Mouse (Mus musculus): ENCODE results near the gene Gm11273. TPM values are rescaled to one million over a fixed set of nuclear protein-coding genes. Genes with fewer than 3 reads are reported as not detected.
"Not testable (repeated sequence)": the region's sequence is repeated elsewhere in the genome, so short reads cannot be mapped to it uniquely, and the experiment has no call there.

Gene Gm11273
- 3.2 and 4.4 TPM in 2 replicates for polyA plus RNA-seq (2016; fragmentation: Nextera tagmentation; extraction: Ambion mirVana)

DNA sequence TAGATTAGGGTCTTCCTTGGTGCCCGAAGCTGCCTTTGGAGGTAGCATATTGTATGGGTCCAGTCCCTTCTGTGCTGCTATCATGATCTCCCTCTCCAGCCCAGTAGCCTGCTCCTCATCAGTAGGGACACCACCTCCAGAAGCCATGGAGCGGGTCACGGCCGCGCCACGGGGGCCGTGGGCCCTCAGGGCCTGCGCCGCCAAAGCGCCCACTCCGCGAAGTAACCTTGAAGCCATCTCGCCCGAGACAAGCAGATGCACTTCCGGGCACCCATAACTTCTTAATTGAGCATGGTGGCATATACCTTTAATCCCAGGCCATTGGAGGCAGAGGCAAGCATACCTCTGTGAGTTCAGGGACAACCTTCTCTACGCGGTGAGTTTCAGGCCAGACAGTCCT, at the start of gene Gm11273:
TSS of gene Gm11273 (minus strand) at position 237 of the 400 bp plus-strand sequence.
- not testable (repeated sequence) for H3K9me3 ChIP-seq; H3K4me2 ChIP-seq (replicated peaks); H3K4me3 ChIP-seq; H3K4me1 ChIP-seq; H3K27me3 ChIP-seq; ATAC-seq (ENCODE audit: low FRiP score, low read depth); H3K36me3 ChIP-seq; H3K27ac ChIP-seq (replicated peaks); H3K9ac ChIP-seq (replicated peaks)
- 94% methylated on average over 17 of the region's 17 CpGs for WGBS

DNA sequence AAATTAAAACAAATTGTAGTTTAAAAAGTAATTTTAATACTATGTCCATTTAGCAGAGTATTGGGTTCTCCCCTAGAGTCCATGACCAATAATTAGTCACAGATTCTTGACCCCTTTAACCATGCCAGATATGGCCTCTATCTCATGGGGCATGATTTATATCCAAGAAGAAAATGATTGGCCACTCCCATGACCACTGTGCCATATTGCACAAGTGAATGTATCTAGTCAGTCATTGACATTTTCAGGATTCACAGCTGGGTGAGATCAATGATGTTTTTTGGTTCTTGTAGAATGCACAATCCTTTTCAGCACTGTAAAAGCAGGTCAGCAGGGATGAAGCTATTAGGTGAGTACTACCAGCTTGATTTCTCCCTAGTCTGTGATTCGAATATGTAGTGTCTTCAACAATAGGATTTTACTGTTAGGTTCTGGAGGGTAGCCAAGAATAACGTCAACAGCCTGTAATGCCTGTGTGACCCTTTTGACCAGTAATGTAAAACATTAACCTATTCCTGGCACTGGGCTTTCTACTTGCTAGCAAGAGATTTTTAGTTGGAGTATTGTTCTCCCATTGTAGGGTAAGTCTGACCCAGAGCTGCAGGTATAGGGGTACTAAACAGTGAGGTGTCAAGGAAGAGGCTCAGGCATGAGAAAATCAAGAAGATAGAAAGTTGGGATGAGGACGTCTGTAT, 49.3 kb upstream of the Gm11273 start:
- H3K9ac ChIP-seq (replicated peaks): no peak overlapping the region
- H3K4me2 ChIP-seq (replicated peaks): no peak overlapping the region
- no peak overlapping the region for H3K27ac ChIP-seq (replicated peaks)
- no peak overlapping the region for H3K4me3 ChIP-seq
- ATAC-seq (ENCODE audit: low FRiP score, low read depth): no peak
- H3K27me3 ChIP-seq: no peaks in the 10 kb centered on the region
- WGBS: 68% methylated on average over 3 of the region's 3 CpGs
- no peaks in the 10 kb centered on the region for H3K36me3 ChIP-seq
- H3K9me3 ChIP-seq: no peaks in the 10 kb centered on the region
- no peaks in the 10 kb centered on the region for H3K4me1 ChIP-seq

DNA sequence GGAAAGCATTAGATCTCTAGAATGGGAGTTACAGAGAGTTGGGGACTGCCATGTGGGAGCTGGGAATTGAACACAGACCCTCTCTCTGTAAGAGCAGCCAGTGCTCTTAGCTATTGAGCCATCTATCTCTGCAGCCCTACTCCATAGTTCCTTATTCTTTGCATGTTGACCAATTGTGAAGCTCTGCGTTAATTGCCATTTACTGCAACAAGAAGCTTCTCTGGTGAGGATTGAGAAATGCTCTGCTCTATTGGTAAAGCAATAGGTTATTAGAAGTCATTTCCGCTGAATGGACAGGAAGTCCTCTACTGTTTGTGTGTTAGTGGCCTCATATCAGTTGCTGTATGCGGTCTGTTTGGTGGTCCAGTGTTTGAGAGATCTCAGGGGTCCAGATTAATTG, 48.3 kb upstream of the Gm11273 start:
- H3K27me3 ChIP-seq: no peaks in the 10 kb centered on the region

DNA sequence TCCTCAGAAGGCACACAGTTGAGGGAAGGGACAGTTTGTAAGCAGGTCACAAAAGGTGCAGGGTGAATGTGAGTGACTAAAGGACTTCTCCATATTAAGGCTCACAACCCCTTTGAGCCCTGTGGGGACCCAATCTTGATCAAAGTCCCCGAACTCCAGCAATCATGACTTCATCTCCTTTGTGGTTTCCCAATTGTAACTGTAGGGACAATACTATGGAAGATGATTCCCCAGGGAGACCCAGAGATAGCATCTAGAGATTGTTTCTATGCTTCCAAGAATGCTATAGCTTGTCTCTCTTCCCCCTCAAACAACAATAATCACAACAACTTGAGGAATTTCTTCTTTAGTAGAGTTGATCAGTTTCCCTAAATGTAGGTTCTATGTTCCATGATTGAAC, 41.5 kb upstream of the Gm11273 start, which contains the start of gene Olfr1366:
TSS of gene Olfr1366 (minus strand) at position 101 of the 400 bp plus-strand sequence.
- ATAC-seq (ENCODE audit: low FRiP score, low read depth): no peak
- no peaks in the 10 kb centered on the region for H3K4me1 ChIP-seq
- no peak within 1 kb of the TSS for H3K27ac ChIP-seq (replicated peaks)
- H3K9ac ChIP-seq (replicated peaks): no peak within 1 kb of the TSS
- 91% methylated on average over 1 of the region's 1 CpGs for WGBS
- 0 out of 2 replicates have a peak, but pooled peaks cover 3% of the 10 kb centered on the region for H3K27me3 ChIP-seq
- no peaks in the 10 kb centered on the region for H3K36me3 ChIP-seq
- no peaks in the 10 kb centered on the region for H3K9me3 ChIP-seq
- no peak within 1 kb of the TSS for H3K4me2 ChIP-seq (replicated peaks)
- no peak within 1 kb of the TSS for H3K4me3 ChIP-seq

More for the DNA sequence above, 48.3 kb upstream of the Gm11273 start:
- Histone ChIP-seq H3K4me1 (no peaks in the 10 kb centered on the region), H3K4me3 (no peak overlapping the region), H3K4me2 (replicated peaks) (no peak overlapping the region), H3K9ac (replicated peaks) (no peak overlapping the region), H3K36me3 (no peaks in the 10 kb centered on the region), H3K27ac (replicated peaks) (no peak overlapping the region), H3K9me3 (no peaks in the 10 kb centered on the region)
- ATAC-seq (ENCODE audit: low FRiP score, low read depth): no peak
- WGBS: 92% methylated on average over 3 of the region's 3 CpGs

DNA sequence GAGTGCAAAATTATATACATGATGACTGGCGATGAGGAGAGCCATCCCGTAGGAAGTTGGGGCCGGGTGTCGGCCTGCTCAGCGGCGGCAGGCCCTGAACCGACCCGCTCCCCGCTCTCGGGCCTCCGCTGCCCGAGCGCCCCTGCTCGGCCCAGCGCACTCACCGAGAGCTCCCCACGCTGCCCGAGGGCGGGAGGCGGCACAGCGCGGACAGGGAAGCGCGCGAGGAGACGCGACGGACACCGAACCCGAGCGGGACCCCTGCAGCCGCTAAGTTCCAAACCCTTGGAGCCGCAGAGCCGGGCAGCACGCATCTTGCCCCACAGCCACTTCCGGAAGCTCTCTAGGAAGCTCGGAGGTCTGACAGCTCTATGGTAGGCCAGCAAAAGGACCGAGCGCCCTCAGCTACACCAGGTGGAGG, 29.6 kb upstream of the Gm11273 start, which contains the start of gene Zkscan8:
TSS of gene Zkscan8 (minus strand) at position 340 of the 421 bp plus-strand sequence.
- ATAC-seq (ENCODE audit: low FRiP score, low read depth): peak; percentile 99
- peak within 1 kb of the TSS; percentile 93 for H3K27ac ChIP-seq (replicated peaks)
- WGBS: under 1% methylated on average over 39 of the region's 39 CpGs
- H3K4me2 ChIP-seq (replicated peaks): peak within 1 kb of the TSS; percentile 64
- H3K36me3 ChIP-seq: peaks cover 10% of the 10 kb centered on the region
- peaks cover 8% of the 10 kb centered on the region for H3K4me1 ChIP-seq
- H3K9ac ChIP-seq (replicated peaks): peak within 1 kb of the TSS; percentile 95
- peak within 1 kb of the TSS; percentile 93 for H3K4me3 ChIP-seq
- H3K9me3 ChIP-seq: no peaks in the 10 kb centered on the region
- H3K27me3 ChIP-seq: no peaks in the 10 kb centered on the region

DNA sequence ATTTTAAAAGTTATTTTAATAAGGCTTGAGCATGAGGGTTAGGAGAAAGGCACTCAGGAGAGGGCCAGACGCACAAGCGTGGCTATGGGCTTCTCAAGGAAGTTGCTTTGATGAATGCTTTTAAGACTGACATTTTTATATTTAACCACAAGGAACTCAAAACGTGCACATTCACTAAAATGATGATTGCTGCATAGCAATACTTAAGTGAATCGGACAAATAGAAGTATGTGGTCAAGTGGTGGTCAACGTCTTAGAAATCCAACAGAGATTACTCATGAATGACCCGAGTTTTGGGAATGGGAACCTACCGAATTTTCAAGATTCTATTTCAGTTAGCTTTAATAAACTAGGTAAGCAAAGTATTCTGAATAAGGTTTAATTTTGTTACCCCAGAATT, 28.9 kb upstream of the Gm11273 start:
- Histone ChIP-seq H3K4me2 (replicated peaks) (peak overlapping the region; percentile 52), H3K9me3 (no peaks in the 10 kb centered on the region), H3K27me3 (no peaks in the 10 kb centered on the region), H3K27ac (replicated peaks) (no peak overlapping the region), H3K36me3 (peaks cover 15% of the 10 kb centered on the region), H3K9ac (replicated peaks) (0 out of 2 replicates have a peak overlapping the region, but pooled peaks have one; percentile 11), H3K4me1 (peaks cover 8% of the 10 kb centered on the region), H3K4me3 (peak overlapping the region; percentile 26)
- 55% methylated on average over 7 of the region's 7 CpGs for WGBS
- ATAC-seq (ENCODE audit: low FRiP score, low read depth): no peak

DNA sequence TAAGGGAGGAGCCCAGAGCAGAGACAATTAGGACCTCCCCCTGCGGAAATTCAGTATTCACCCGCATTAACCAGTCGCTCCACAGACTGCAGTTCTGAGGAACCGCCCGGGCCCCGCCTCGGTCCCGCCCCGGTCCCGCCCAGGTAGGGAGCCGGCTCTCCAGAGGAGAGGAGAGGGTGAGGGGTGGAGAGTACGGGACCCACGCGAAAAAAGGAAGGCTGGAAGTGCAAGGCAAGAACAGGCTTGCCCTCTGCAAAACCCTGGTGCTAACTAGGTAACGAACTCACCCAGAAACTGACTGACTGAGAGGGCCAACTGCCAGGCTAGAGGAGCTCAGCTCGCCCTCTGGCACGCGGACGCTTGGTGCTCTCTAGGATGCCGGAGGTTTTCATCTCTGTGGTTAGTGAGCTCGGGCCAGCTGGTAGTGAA, 5.0 kb upstream of the Gm11273 start:
- WGBS: under 1% methylated on average over 21 of the region's 21 CpGs
- H3K36me3 ChIP-seq: no peaks in the 10 kb centered on the region
- ATAC-seq (ENCODE audit: low FRiP score, low read depth): peak; percentile 99
- no peaks in the 10 kb centered on the region for H3K27me3 ChIP-seq
- H3K4me3 ChIP-seq: peak overlapping the region; percentile 65
- H3K4me2 ChIP-seq (replicated peaks): peak overlapping the region; percentile 53
- 0 out of 2 replicates have a peak, but pooled peaks cover 4% of the 10 kb centered on the region for H3K4me1 ChIP-seq
- H3K27ac ChIP-seq (replicated peaks): peak overlapping the region; percentile 80
- peak overlapping the region; percentile 63 for H3K9ac ChIP-seq (replicated peaks)
- no peaks in the 10 kb centered on the region for H3K9me3 ChIP-seq

DNA sequence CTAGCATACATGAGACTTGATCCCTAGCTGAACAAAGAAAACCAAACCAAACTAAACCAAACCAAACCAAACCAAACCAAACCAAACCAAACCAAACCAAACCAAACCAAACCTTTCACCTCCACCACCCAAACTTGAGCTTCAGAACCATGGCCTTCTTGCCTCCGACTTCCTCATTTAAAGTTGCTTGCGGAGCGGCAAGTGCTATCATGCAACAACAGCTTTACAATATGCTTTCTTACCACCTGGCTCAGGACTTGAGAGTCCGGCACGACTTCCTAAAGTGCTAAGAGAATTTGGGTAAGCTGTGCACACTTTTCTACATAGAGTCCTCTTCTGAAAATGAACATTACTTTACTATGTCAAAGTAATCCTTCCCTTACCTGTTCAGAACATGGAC, 1.1 kb upstream of the Gm11273 start:
- Histone ChIP-seq H3K36me3 (no peaks in the 10 kb centered on the region), H3K27ac (replicated peaks) (no peak overlapping the region), H3K9ac (replicated peaks) (no peak overlapping the region), H3K27me3 (0 out of 2 replicates have a peak, but pooled peaks cover 3% of the 10 kb centered on the region), H3K4me3 (no peak overlapping the region), H3K4me2 (replicated peaks) (no peak overlapping the region), H3K9me3 (no peaks in the 10 kb centered on the region), H3K4me1 (0 out of 2 replicates have a peak, but pooled peaks cover 4% of the 10 kb centered on the region)
- no peak for ATAC-seq (ENCODE audit: low FRiP score, low read depth)
- WGBS: 86% methylated on average over 5 of the region's 5 CpGs

DNA sequence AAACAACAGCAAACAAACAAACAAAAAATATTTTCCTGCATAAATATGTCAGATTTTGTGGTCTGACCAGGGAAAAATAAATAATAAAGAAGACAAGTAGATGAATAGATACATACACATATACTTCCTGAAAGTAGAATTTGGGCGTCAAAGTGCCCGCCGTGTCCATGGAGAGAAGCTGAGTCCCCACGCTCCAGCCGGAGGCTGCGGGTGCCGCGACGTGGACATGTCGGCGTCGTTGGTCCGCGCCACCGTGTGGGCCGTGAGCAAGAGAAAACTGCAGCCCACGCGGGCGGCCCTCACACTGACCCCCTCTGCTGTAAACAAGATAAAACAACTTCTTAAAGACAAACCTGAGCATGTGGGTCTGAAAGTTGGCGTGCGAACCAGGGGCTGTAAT, 6.1 kb downstream of the Gm11273 start, which contains the start of gene AK157302:
TSS of gene AK157302 (plus strand) at position 144 of the 400 bp plus-strand sequence.
- Histone ChIP-seq H3K4me3 (no peak within 1 kb of the TSS), H3K9ac (replicated peaks) (no peak within 1 kb of the TSS), H3K27me3 (0 out of 2 replicates have a peak, but pooled peaks cover 3% of the 10 kb centered on the region), H3K9me3 (no peaks in the 10 kb centered on the region), H3K4me2 (replicated peaks) (no peak within 1 kb of the TSS), H3K36me3 (no peaks in the 10 kb centered on the region), H3K27ac (replicated peaks) (no peak within 1 kb of the TSS), H3K4me1 (no peaks in the 10 kb centered on the region)
- WGBS: 94% methylated on average over 21 of the region's 21 CpGs
- no peak for ATAC-seq (ENCODE audit: low FRiP score, low read depth)

DNA sequence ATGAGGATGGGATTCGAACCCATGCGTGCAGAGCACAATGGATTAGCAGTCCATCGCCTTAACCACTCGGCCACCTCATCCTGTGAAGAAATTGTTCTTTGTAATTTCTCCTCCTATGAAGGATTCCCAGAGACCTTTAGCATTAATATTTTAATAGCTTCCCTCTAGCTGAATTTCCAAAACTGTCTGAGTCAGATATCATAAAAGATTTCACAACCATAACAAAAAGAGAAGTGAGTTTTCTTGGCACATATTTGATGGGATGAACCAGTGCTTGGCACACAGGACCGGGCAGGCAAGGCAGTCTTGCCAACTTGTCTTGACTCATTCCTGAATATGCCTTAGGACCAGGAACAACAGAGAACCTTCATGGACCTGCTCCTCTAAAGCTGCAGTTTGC, 8.4 kb downstream of the Gm11273 start:
- Histone ChIP-seq H3K4me1 (no peaks in the 10 kb centered on the region), H3K9me3 (no peaks in the 10 kb centered on the region), H3K27ac (replicated peaks) (no peak overlapping the region), H3K9ac (replicated peaks) (no peak overlapping the region), H3K4me2 (replicated peaks) (no peak overlapping the region), H3K27me3 (no peaks in the 10 kb centered on the region), H3K36me3 (no peaks in the 10 kb centered on the region), H3K4me3 (no peak overlapping the region)
- WGBS: 94% methylated on average over 5 of the region's 5 CpGs
- no peak for ATAC-seq (ENCODE audit: low FRiP score, low read depth)

DNA sequence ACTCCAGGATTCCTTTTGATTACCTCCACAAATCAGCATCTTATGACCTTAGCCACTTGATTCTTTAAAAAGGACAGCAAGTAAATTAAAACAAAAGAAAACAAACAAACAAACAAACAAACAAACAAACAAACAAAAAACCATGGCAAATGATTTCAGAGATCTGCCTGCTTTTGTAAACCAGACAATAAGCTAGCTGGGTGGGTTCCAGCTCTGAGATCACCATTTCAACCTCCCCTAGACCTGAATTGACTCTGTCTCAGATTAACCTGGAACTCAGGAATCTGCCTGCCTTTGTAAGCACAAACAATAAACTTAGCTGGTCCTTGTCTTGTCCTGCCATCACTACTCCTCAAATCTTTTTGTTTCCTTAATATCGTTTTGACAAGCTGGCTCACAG, 14.3 kb downstream of the Gm11273 start:
- Histone ChIP-seq H3K27ac (replicated peaks) (no peak overlapping the region), H3K4me1 (no peaks in the 10 kb centered on the region)
- no peak for ATAC-seq (ENCODE audit: low FRiP score, low read depth)

More for the DNA sequence above, 14.3 kb downstream of the Gm11273 start:
- Histone ChIP-seq H3K36me3 (peaks cover 14% of the 10 kb centered on the region), H3K27me3 (no peaks in the 10 kb centered on the region), H3K4me3 (no peak overlapping the region), H3K9me3 (no peaks in the 10 kb centered on the region), H3K4me2 (replicated peaks) (no peak overlapping the region), H3K9ac (replicated peaks) (no peak overlapping the region)
- 94% methylated on average over 1 of the region's 1 CpGs for WGBS

Measured in midbrain, embryonic 12.5 days (tissue).